Mouse (Mus musculus): ENCODE measurements around the gene Vav3. TPM values are rescaled to one million over a fixed set of nuclear protein-coding genes. Genes with fewer than 3 reads are reported as not detected.

The Vav3 gene
- polyA plus RNA-seq, 1 experiment from 2014 or later = 12.9 TPM

- Histone ChIP-seq H3K36me3 (ENCODE audit: control insufficient read depth, insufficient read depth, low read length) (no peaks in the 10 kb centered on the region), H3K9me3 (replicated peaks; ENCODE audit: control insufficient read depth, low read length) (no peaks in the 10 kb centered on the region), H3K4me1 (ENCODE audit: control insufficient read depth, insufficient read depth, low read length) (no peaks in the 10 kb centered on the region), H3K9ac (ENCODE audit: low read depth, low read length) (no peak overlapping the region), H3K27ac (ENCODE audit: low read depth, low read length) (no peak overlapping the region), H3K27me3 (ENCODE audit: control insufficient read depth, insufficient read depth, low read length) (no peaks in the 10 kb centered on the region), H3K4me3 (ENCODE audit: low read depth, low read length) (no peak overlapping the region), H3K4me2 (no peak overlapping the region)
- 75% methylated on average over 5 of the region's 5 CpGs for WGBS (ENCODE audit: insufficient replicate concordance)
- no peak for ATAC-seq (replicated peaks; ENCODE audit: insufficient number of reproducible peaks, low FRiP score, low TSS enrichment)
Observed at GRCm38 (mm10) chr3:109731592-109732230, 391.3 kb downstream of the Vav3 start.

DNA sequence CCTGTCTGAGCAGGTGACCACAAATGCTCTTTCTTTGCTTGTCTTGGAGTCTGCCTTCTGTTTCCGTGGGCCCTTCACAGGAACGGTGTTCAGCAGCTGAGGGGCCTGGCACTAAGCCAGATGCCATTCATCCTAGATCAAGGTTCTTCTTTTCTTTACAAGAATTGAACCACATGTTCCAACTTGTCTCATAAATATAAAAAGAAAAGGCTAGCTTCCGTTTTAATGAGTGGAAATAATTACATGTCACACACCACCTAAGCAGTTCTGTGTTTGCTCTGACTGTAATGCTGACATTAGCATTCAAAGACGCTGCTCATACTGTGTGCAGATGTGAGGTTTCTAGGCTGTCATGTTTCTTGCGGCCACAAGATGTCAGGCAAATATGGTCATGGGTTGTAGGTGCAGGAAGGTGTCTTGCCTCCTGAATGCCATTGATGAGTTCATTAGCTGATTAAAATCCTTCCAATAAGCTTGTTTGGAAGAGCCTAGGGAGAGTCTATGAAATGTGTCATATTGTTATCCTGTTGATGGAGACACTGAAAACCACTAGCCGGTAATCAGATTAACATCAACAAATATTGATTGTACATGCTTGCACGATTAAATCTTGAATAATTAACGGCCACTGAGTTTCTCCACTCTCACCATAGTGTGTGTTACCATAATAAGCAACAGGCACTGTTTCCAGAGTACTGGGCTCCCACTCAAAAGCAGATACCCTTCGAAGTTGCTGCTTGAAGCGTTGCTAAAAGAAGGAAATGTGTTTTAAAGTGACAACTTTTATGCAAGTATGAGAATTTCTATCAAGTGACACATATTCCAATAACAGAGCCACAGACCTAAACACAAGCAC, 392.1 kb downstream of the Vav3 start:
- no peaks in the 10 kb centered on the region for H3K4me1 ChIP-seq (ENCODE audit: control insufficient read depth, insufficient read depth, low read length)
- no peak overlapping the region for H3K4me2 ChIP-seq
- no peaks in the 10 kb centered on the region for H3K27me3 ChIP-seq (ENCODE audit: control insufficient read depth, insufficient read depth, low read length)
- no peak overlapping the region for H3K4me3 ChIP-seq (ENCODE audit: low read depth, low read length)
- no peak for ATAC-seq (replicated peaks; ENCODE audit: insufficient number of reproducible peaks, low FRiP score, low TSS enrichment)
- H3K27ac ChIP-seq (ENCODE audit: low read depth, low read length) = no peak overlapping the region
- 51% methylated on average over 10 of the region's 10 CpGs for WGBS (ENCODE audit: insufficient replicate concordance)
- no peaks in the 10 kb centered on the region for H3K9me3 ChIP-seq (replicated peaks; ENCODE audit: control insufficient read depth, low read length)
- no peak overlapping the region for H3K9ac ChIP-seq (ENCODE audit: low read depth, low read length)
- H3K36me3 ChIP-seq (ENCODE audit: control insufficient read depth, insufficient read depth, low read length) = no peaks in the 10 kb centered on the region

Other genes starting within 250 kb of the Vav3 start
- 38.1 and 50.5 TPM in 2 replicates for gene Slc25a24, start 217.5 kb upstream of the Vav3 start, polyA plus RNA-seq (2014; fragmentation: Nextera tagmentation; extraction: Ambion mirVana)